Mouse (Mus musculus): Measurements from ENCODE around the gene Gm28539. TPM values are rescaled to one million over a fixed set of nuclear protein-coding genes. Genes with fewer than 3 reads are reported as not detected.
"Not testable (repeated sequence)": the region's sequence is repeated elsewhere in the genome, so short reads cannot be mapped to it uniquely, and the experiment has no call there.

Gene Gm28539
- total RNA-seq, 2 experiments from 2014 or later = not detected

- DNase-seq = no peak
- intact Hi-C loops (cut with DNase I) = no loop called here
Observed at GRCm38 (mm10) chr16:18943906-18944305, 107.5 kb downstream of the Gm28539 start.

- no peak for DNase-seq
- intact Hi-C loops (cut with DNase I) = no loop called here
Observed at GRCm38 (mm10) chr16:18948941-18949340, 112.6 kb downstream of the Gm28539 start.

GRCm38 (mm10) chr16:18950351-18950750 lies 114.0 kb downstream of the Gm28539 start:
- DNase-seq = no peak
- intact Hi-C loops (cut with DNase I) = no loop called here

- intact Hi-C loops (cut with DNase I) = no loop called here
- DNase-seq = no peak
Observed at GRCm38 (mm10) chr16:18952813-18953212, 116.4 kb downstream of the Gm28539 start.

- DNase-seq = no peak
- intact Hi-C loops (cut with DNase I) = no loop called here
Observed at GRCm38 (mm10) chr16:18955070-18955469, 118.7 kb downstream of the Gm28539 start.

GRCm38 (mm10) chr16:18963486-18963885 lies 127.1 kb downstream of the Gm28539 start:
- intact Hi-C loops (cut with DNase I) = no loop called here
- no peak for DNase-seq

- no peak for DNase-seq
- intact Hi-C loops (cut with DNase I) = no loop called here
Observed at GRCm38 (mm10) chr16:18969420-18970128, 133.2 kb downstream of the Gm28539 start.

- no peak for DNase-seq
- intact Hi-C loops (cut with DNase I) = no loop called here
Observed at GRCm38 (mm10) chr16:18970837-18971236, 134.5 kb downstream of the Gm28539 start.

GRCm38 (mm10) chr16:18975665-18976064 lies 139.3 kb downstream of the Gm28539 start:
- intact Hi-C loops (cut with DNase I); DNase-seq: not testable (repeated sequence)

- intact Hi-C loops (cut with DNase I) = no loop called here
- DNase-seq = no peak
Observed at GRCm38 (mm10) chr16:18976315-18976714, 139.9 kb downstream of the Gm28539 start.

GRCm38 (mm10) chr16:18986381-18986780 lies 150.0 kb downstream of the Gm28539 start:
- intact Hi-C loops (cut with DNase I) = no loop called here
- DNase-seq = no peak

- intact Hi-C loops (cut with DNase I) = no loop called here
- DNase-seq = no peak
Observed at GRCm38 (mm10) chr16:18986860-18987259, 150.5 kb downstream of the Gm28539 start.

- peak in 1 of 2 experiments; percentile 1 for DNase-seq
- intact Hi-C loops (cut with DNase I) = loop anchor here (10.0 kb wide), 1 partner anchor 152 kb away; no protein-coding TSS in a partner anchor
Observed at GRCm38 (mm10) chr16:19002610-19003389, 166.4 kb downstream of the Gm28539 start.

GRCm38 (mm10) chr16:19003757-19004156 lies 167.4 kb downstream of the Gm28539 start:
- DNase-seq = no peak
- intact Hi-C loops (cut with DNase I) = loop anchor here (10.0 kb wide), 1 partner anchor 151 kb away; no protein-coding TSS in a partner anchor

- DNase-seq = no peak
- intact Hi-C loops (cut with DNase I) = loop anchor here (10.0 kb wide), 1 partner anchor 150 kb away; no protein-coding TSS in a partner anchor
Observed at GRCm38 (mm10) chr16:19005298-19005697, 168.9 kb downstream of the Gm28539 start.

Other genes with a start within 250 kb of the Gm28539 start
- gene Tbx1, start 245.9 kb upstream of the Gm28539 start, total RNA-seq (2021) = under 1 TPM; 0.48 to 0.76 TPM
- under 1 TPM in 1 of 2 experiments, not detected in 1; 0.29 TPM for gene Gp1bb, start 214.2 kb upstream of the Gm28539 start, total RNA-seq (2021)
- 1 to 10 TPM; 2.8 to 4.0 TPM for gene Gm49601, start 210.2 kb upstream of the Gm28539 start, total RNA-seq (2021)
- 1 to 10 TPM; 6.7 to 7.6 TPM for gene Sept5, start 206.6 kb upstream of the Gm28539 start, total RNA-seq (2021)
- gene Cldn5, start 59.7 kb upstream of the Gm28539 start, total RNA-seq (2021) = 10 to 100 TPM; 52.8 to 62.4 TPM
- 10 to 100 TPM; 56.5 to 61.4 TPM for gene Ufd1, start 24.8 kb upstream of the Gm28539 start, total RNA-seq (2021)
- gene Cdc45, start 24.6 kb upstream of the Gm28539 start, total RNA-seq (2021) = 1 to 10 TPM; 4.9 to 5.0 TPM
- gene 2510002D24Rik, start within 50 bp of the Gm28539 start, total RNA-seq (2021) = 10 to 100 TPM; 18.3 to 19.2 TPM
- gene Mrpl40, start 40.3 kb downstream of the Gm28539 start, total RNA-seq (2021) = 10 to 100 TPM; 52.2 to 52.4 TPM
- 10 to 100 TPM; 24.8 to 27.4 TPM for gene Hira, start 40.5 kb downstream of the Gm28539 start, total RNA-seq (2021)

Measured in heart, postnatal 14 days (tissue).